Mouse (Mus musculus) right cerebral cortex, postnatal 25 days (tissue): ENCODE data around the gene Cped1.

Experiments used
- DNase-seq: peaks from one replicate; pipeline ENCODE4 v3.0.0; 2022

The Cped1 gene

GRCm38 (mm10) chr6:21985732-21986540 lies at the start of gene Cped1:
Cped1 (plus strand) TSS chr6:21985916.
- peak; percentile 11 for DNase-seq

DNA sequence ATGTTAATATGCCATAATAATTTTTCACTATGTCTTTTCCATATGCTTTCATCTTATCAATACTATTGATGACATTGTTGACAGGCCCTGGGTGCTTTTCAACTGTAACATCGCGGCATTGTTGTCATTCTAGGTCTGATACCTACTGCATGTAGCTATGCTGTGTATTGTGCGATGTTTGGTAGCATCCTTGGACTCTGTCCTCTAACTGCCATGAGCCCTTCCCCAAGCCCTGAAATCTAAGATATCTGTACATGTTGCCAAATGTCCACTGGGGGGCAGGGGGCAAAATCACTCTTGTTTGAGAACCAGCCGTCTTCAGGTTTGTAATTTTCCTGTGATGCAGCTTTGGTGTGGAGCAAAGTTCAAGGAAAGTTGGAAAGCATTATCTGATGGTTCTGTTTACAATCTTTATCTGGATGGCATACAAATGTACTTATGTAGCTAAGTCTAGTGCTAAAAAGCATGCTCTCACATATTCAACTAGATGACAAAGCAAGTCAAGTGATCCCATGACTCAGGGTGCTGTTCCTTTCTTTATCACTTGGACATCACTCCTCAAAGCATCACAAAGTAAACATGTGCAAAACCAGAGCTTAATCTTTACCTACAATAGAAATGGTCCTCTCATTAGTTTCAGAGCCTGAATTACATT lies 47.6 kb upstream of the Cped1 start:
- no peak for DNase-seq

DNA sequence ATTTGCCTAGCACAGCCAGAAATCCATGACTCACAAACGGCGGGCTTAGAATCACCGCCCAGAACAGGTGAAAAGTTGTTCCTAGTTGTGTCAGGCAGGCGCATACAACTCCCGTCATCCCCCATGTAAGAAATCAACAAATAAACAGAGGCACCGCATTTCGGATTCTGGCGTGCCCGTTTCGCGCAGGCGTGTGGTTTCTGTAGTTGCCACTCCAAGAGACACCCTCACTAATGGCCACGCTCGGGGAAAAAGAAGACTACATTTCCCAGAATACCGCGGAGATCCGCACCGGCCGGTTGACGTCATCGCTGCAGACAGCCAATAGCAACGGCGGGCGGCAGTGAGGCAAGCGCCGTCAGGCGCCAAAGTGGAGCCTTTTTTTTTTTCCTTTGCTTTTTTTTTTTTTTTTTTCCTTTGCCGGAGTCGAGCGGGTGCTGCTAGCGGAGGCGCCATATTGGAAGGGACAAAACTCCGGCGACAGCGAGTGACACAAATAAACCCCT lies 36.4 kb upstream of the Cped1 start, which contains the start of gene Ing3:
TSS of gene Ing3 (plus strand) at position 346 of the 506 bp plus-strand sequence.
- peak; percentile 98 for DNase-seq

- peak; percentile 97 for DNase-seq
These were observed 35.8 kb upstream of the Cped1 start for GRCm38 (mm10) chr6:21949771-21950448.

DNA sequence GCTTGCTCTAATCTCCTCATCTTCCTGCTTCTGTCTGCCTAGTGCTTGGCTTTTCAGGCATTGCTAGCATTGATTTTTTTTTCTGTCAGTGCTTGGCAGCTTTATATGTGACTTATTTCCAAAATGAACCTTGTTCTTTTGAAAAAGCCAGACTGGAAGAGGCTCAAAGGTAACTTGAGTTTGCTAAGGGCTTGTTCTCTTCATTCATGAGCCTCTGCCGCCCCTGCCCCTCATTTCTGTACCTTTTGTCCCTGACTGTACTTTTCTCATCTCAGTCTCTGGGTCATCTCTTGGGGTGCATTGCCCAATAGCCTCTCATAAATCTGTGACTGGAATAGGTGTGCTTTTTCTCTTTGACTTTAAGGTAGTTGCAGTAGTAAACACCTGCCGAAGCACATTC lies 35.0 kb upstream of the Cped1 start:
- DNase-seq = no peak

DNA sequence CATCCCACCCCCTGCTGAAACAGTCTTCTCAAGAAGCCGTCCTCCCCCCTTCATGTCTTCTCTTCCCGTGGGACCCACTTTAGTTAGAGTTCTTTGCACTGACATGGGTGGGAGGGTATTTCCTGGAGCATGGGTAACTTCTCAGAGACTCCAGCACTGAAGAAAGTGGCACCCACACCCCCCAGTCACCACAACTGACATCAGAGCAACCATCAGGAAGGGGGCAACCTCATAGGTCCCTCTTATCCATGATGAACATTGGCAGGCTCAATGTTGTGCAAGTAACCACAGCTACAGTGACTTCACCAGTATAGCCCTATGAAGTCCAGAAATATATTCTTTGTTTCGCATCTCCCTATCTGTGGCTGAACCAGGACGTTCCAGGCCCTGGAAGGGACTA lies 30.2 kb upstream of the Cped1 start:
- no peak for DNase-seq

GRCm38 (mm10) chr6:21958922-21959321 lies 26.8 kb upstream of the Cped1 start:
- no peak for DNase-seq

DNA sequence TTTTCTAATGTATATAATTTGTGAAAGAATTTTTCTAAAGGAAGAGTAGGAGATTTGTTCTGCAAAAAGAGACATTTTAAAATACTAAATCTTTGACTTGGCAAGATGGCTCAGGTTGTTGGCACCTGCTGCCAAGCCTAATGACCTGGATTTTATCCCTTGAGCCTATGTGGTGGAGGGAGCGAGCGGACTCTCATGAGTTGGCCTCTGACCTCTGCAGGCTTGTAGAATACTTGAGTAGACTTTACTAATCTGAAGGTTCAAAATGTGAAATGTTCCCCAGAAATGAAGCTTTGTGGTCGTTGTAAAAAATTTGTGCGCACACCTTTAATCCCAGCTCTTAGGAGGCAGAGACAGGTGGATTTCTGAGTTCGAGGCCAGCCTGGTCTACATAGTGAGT lies 25.8 kb upstream of the Cped1 start:
- DNase-seq = no peak

- no peak for DNase-seq
These were observed 8.2 kb upstream of the Cped1 start for GRCm38 (mm10) chr6:21977532-21977931.

DNA sequence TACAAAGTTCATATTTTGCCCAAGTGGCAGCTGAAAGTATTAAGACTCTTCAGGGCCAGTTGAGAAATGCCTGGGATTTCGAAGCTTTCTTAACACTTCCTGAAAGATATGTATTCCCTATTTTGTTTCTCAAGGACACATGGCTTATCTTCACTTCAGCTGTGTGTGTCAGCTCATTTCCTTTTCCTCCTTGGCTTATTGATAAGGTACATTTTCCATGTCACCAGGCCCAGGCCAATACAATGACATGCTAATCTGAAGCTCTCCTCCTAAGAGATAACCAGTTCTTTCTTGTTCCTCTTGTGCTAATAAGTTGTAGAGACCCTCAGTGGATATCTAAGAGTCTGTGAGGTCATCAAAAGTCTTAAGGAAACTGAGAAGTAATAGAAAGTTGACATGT lies 4.6 kb upstream of the Cped1 start:
- no peak for DNase-seq

DNA sequence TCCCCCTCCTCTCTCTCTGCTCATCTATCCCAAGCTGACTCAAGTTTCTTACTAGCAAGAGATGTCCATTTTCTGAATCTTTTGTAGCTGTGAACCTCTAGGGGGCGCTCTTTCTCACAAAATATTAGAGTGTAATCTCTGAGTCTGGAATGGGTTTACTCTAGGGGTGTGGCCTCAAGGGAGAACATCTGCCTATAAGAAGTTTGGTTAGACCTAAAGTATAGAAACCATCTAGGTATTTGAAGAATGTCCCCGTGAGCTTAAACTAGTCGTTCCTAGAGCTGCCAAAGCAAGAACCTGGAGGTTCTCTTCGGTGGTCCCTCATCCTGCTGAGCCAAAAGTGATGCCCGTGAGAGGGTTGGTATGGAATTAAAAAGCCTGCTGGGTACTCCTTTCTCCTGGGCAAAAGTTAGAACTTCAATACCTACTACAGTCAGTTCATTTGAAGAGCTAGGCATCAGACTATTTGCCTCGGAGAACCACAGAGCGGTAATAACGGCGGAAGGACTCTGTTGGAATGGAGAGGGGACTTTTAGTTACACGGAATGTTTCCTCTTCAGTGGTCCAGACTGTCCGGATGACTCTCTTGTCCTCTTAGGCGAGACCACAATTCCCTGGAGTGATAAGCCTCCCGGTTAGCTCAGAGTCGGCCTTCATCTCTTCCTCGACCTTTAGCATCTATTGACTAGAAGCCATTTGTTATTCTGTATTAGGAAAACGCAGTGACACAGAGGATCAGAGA lies 555 bp upstream of the Cped1 start:
- DNase-seq = peak; percentile 13

DNA sequence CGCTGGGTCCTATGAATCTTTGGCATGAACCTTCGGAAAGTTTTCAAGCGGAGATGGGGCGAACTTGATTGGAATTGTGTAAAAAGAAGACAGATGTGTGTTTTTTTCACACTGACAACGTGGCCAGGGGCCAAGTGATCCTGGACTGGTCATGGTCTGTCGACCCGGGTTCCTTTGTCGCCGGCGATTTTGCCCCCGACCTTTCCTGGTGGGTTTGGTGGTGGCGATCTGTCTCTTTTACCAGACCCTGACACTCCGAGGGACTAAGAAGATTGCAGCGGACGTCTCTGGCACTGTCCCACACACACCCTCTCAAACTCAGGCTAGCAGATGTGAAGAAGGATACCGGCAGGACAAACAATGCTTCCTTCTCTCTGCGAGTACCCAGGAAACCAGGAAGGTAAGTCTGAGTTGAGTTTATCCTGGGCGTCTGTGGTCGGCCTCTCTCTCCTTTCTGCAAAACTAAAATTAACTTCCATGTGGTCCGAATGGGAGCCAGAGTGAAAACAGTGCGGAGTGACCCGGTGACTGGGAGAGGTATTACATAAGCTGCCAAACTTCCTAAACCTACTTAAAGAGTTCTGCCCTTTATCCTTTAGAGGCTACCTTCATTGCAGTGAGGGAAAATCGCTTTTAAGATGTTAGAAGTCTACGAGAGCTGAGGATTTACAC lies 1.1 kb downstream of the Cped1 start:
- no peak for DNase-seq

DNA sequence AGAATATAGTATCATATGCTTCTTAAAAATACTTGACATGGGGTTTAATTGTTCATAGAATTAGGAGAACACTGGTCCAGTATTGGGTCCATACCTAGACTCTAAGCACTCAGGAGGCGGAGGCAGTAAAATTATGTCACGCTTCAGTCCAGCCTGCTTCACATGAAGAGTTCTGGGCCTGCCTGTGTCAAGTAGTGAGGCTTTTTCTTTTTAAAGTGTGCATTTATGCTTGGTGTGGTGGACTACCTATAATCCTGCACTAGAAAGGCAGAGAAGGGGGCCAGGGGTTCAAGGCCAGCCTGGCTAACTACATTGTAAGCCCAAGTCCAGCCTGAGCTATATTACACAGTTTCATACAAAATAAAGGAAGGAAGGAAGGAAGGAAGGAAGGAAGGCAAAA lies 1.8 kb downstream of the Cped1 start:
- no peak for DNase-seq

DNA sequence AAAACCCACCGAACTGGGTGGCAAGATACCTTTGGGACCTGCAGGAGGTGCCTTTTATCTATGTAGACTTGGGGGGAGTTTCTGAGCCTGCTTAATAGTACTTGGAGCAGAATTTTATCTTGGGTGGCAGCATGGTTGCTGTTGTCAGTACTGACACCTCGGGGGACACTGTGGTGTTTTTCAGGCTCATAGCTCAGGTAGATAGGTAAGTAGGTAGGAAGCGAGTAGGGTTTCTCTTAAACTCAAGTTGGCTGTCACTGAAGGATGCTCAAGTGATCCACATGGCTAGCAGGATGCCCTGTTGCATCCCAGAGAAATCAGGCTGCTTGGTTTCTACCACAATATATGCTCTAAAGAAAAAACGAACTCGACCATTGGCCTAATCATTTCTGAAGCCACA lies 2.6 kb downstream of the Cped1 start:
- no peak for DNase-seq

GRCm38 (mm10) chr6:21989081-21989480 lies 3.4 kb downstream of the Cped1 start:
- DNase-seq = no peak

DNA sequence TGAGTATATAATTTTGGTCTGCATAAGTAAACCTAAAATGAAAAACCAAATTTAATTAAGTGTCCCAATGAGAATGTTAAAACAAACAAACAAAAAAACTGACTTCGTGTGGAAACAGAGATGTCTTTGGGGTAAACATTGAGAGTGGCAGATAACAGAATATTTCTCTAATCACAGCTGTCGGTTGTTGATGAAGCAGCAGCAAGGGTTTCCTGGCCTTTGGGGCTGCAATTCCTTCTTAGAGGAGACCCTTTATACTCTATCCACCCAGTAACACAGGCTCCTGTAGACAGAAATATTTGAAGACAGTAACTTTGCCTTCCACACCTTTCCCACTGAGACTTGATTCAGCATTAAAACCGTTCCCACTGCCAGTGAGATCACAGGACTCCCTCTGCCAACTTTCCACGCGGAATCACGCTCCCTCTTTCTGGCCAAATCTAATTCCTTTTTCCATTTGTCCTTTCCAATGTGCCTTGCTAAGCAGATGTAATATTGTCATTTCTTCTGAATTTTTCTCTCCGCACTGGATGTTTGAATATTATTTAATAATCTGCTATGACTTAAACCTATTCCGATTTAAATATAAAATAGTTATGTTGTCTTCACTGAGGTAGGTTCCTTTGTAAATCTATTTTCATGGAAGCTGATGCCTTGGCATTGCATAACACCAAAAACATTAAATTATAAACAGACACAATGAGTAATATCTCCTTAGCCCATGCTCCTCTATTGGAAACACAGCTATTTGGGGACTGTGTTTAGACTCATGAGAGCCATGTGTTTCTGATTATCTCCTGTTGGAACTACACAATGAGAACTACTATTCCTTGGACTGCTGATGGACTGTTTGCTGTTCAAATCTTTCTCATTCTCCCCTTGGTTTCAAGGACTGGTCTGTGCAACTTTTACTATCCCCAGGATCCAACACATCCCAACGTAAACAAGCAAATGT lies 4.7 kb downstream of the Cped1 start:
- DNase-seq = no peak

DNA sequence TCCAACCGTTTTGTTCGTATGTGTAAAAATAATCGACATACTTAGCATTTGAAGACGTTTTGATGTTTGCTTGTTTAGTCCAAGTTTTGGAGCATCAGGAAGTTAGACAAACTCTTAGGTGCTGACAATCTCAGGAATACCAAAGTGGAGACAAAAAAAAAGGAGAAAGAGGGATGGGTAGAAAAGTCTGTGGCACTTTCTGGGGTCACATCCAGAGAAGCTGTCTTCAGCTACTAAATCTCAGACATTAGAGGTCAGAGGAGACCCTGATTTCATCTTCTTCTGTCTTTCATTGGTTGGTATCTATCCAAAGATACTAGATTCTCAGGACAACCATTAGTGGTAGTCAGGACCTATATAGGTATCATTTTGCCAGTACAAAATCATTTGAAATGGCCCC lies 5.4 kb downstream of the Cped1 start:
- DNase-seq = no peak

DNA sequence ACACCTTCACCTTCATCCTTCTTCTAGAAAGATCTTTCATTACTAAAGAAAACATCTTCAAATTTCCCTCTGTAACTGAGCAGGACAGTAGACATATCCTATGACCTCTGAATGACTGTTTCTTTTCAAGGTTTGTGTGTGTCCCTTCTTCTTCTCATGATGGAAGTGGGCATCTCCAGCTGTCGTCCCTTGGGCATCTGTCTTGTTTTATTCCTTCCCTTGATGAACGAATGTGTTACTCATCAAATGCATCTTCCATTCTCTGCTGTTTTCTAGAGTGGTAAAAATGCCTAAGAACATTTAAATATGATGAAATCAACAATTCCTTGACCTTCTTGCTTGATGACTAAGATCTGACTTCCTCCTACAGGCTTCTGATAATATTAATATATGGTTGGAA lies 7.4 kb downstream of the Cped1 start:
- DNase-seq = no peak

DNA sequence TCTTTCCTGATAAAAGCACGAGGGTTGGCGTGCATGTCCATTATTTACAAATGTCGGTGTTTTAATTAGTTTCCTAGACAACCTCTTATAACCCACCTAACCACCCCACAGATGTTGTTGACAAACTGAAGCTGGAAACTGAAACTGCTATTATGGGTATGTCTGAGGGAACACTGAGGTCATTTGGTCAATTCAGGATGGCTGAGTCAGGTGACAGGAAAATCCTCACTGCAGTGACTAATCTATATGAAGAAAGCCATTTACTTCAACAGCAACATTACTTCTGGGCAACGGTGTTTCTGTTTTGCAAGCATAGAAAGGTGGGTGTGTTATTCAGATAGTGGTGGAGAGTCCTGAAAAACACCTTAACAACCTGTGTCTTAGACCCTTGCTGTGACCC lies 12.4 kb downstream of the Cped1 start:
- no peak for DNase-seq

DNA sequence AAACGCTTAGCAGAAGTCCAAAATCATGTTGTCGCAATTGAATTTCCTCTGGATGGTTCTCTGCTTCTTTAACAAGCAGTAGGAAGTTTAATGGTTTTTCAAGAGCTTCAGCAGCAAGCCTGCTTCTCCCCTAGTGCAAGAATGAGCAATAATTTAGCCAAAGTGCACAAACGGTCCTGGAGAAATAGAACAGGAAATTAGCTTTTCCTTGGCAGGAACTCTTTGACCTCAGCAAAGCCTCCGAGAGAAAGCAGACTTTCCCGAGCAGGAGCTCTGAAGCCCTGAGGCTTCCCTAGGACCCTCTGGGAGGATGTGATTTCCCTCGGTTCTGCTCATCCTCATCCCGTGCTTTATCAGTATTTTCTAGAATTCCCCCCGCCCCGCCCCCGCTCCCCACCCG lies 13.3 kb downstream of the Cped1 start:
- DNase-seq = no peak

GRCm38 (mm10) chr6:22000086-22000485 lies 14.4 kb downstream of the Cped1 start:
- DNase-seq = no peak
